22 mouse cellular contexts compared by ENCODE assay signal in the genomic region with DNA sequence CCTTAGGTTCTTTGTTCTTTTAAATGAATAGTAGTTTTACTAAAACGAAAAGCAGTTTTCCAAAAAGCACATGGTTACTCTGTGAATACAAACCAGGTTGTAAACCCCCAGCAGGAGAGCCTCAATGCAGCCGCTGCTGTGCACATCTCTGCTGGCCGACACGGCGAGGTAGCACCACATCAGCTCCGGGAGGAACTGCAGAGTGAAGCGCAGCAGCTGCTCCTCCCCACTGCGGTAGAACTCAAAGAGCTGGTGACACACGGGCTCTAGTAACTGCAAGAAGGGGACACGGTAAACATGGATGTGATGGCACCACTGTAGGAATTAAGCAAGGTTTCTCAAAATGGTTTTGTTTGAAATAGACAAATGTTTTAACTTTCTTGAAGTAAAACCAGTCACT. TPM values are rescaled to one million over a fixed set of nuclear protein-coding genes. Genes with fewer than 3 reads are reported as not detected.
DNase-seq lines count a peak whose midpoint lies in the region.
"Had no signal": no experiment of that assay in that cellular context is flagged by ENCODE, and none has a peak within 500 bp of the region (broad histone marks: within the 10 kb centered on the region; RNA-seq: fewer than 3 reads in every experiment).

No protein-coding gene starts in this region.

- WGBS in heart, embryonic 10.5 days = 65% methylated on average over 10 of the region's 10 CpGs

- H3K27ac ChIP-seq in heart, embryonic 10.5 days = no peak overlapping the region
- H3K27ac ChIP-seq: embryonic facial prominence, embryonic 13.5 days; embryonic facial prominence, embryonic 15.5 days; forebrain, embryonic 10.5 days; forebrain, embryonic 12.5 days had no signal

- DNase-seq in heart, adult 11 months = peak; percentile 63
- DNase-seq in heart, embryonic 10.5 days (ENCODE audit: low spot score) = no peak
- DNase-seq in R1 (ENCODE audit: low read depth, low spot score) (peak; percentile 44), MN1 (ENCODE audit: low spot score) (no peak)
- DNase-seq in cerebellum, adult 8-10 months = no peak
- DNase-seq: adrenal gland, adult 2 months; adrenal gland, postnatal 10 days; adrenal gland, postnatal 25 days; B cell, adult 2 months; cerebellum, adult 11-12 months; cerebellum, adult 2 months; cerebellum, adult 9-11 months; cerebellum, postnatal 14 days; cerebellum, postnatal 36 days; embryo, embryonic 11 days had no signal

- H3K27me3 ChIP-seq in heart, embryonic 10.5 days (ENCODE audit: insufficient read depth, poor library complexity, severe bottlenecking) = no peaks in the 10 kb centered on the region
- H3K27me3 ChIP-seq: CH12.LX; embryonic facial prominence, embryonic 13.5 days; embryonic facial prominence, embryonic 15.5 days; forebrain, embryonic 12.5 days had no signal

- peaks cover 13% of the 10 kb centered on the region for H3K36me3 ChIP-seq in heart, embryonic 10.5 days

- H3K9me3 ChIP-seq in heart, embryonic 10.5 days = no peaks in the 10 kb centered on the region
- H3K9me3 ChIP-seq: embryonic facial prominence, embryonic 13.5 days; embryonic facial prominence, embryonic 15.5 days; forebrain, embryonic 10.5 days; forebrain, embryonic 12.5 days; G1E had no signal

- H3K4me3 ChIP-seq in heart, embryonic 10.5 days = no peak overlapping the region
- H3K4me3 ChIP-seq: embryonic facial prominence, embryonic 13.5 days; embryonic facial prominence, embryonic 15.5 days; erythroblast, embryonic 14.5 days; forebrain, embryonic 10.5 days; forebrain, embryonic 12.5 days had no signal

- H3K4me1 ChIP-seq in heart, embryonic 10.5 days = no peaks in the 10 kb centered on the region; the same call in 1 of the 2 replicates

RNA-seq across cellular contexts. Expression of gene Fam126a, which starts 42.7 kb away (rescaled TPM):
- polyA plus RNA-seq in heart, embryonic 10.5 days (2016; fragmentation: Nextera tagmentation; extraction: Ambion mirVana) = 27.5 and 39.7 TPM in 2 replicates

Comparison
In these comparisons a context has a peak if more than half of its experiments do, and no peak if none do; other contexts are left out.
1. DNase-seq: peak in heart, adult 11 months (single experiment) and R1 (single experiment); none in heart, embryonic 10.5 days (single experiment), cerebellum, adult 8-10 months (single experiment) and MN1 (single experiment).